Mouse (Mus musculus): ENCODE data around the gene Anapc2. TPM values are rescaled to one million over a fixed set of nuclear protein-coding genes. Genes with fewer than 3 reads are reported as not detected.
"Not testable (repeated sequence)": the region's sequence is repeated elsewhere in the genome, so short reads cannot be mapped to it uniquely, and the experiment has no call there.

Gene Anapc2
- total RNA-seq, 2 experiments from 2014 or later, result 9.2 to 12.9 TPM

DNA sequence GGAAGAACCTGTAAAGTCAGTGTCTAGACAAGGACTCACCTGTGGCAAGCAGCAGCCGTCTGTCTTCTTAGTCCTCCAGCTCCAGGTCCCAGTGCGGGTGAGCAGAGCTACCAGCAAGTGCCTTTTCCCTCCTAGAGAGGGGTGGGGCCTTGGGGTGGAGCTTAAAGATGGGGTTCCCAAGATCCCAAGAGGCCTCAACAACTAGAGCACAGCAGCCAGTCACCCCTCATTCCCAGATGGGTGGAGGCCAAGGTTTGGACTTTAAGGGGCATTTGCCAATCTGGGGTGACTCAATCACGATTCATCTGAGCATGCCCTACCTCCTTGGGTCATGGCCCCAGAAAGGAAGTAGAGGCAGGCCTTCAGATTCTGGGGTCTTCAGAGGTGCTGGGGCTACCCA is 32.5 kb upstream of the Anapc2 start:
- ATAC-seq (replicated peaks; ENCODE audit: low FRiP score, poor library complexity, severe bottlenecking), result no peak

DNA sequence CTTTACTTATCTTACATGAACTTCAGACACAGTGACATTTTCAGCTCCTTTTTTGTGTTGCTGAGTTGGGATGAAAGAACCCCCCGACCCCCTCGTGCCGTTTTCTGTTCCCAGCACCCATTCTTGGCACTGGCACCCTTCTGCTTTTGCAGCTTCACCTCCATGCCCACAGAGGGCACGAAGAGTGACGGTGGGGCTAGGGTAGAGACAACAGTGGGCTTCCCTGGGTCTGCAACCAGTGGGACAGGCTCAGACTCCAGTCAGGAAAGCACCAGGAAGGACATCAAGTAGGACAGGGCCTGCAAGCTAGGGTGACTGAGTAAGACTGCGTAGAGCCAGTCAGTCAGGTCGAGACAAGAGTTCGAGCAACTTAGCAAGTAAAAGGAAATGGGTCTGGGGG is 32.0 kb upstream of the Anapc2 start:
- ATAC-seq (replicated peaks; ENCODE audit: low FRiP score, poor library complexity, severe bottlenecking), result no peak

DNA sequence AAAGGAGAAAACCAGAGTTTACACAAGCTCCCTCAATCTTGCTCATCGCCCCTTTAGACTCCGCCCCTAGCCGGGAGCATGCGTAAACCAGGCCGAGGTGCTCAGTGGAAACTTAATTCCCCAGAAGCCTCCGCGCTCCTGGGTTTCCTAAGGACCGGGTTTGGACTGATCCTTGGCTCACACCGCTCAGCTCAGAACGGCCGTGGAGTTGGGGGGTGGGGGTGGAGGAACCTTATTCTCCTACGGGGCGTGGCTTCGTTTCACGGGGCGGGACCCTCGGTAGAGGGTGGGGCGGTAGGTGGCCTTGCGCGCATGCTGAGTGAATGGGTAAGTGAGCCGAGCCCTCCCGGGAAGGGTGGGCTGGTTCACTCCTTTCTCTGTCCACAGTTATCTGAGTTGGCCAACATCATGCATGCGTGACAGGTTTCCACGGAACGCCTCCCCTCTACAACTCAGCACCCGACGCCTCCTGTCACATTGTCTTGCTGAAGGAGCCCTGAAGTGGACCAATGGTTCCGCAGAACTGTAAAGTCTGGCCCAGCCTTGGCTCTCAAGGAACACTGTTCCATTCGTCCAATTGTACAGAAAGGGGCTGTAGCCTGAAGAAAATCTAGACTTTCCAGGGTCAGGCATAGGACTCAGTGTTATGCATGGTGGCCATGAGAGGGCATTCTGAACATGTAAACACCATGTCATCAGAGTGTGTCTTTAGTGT is 31.4 kb upstream of the Anapc2 start:
- ATAC-seq (replicated peaks; ENCODE audit: low FRiP score, poor library complexity, severe bottlenecking), result no peak

DNA sequence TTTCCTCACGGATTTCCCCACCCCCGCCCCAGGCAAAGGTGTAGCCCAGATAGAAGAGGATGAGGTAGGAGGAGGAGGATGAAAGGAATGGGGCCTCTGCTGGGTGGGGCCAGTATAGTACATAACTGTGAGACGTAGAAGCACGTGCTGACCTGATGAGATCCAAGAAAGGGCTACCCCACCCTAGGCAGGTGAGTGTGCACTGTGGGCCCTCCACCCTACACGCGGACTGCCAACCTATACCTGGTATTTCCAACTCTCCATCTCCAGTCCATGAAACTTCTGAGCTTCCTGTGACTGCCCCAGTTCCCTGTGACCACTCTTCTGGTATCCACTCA is 30.9 kb upstream of the Anapc2 start:
- no peak for ATAC-seq (replicated peaks; ENCODE audit: low FRiP score, poor library complexity, severe bottlenecking)

DNA sequence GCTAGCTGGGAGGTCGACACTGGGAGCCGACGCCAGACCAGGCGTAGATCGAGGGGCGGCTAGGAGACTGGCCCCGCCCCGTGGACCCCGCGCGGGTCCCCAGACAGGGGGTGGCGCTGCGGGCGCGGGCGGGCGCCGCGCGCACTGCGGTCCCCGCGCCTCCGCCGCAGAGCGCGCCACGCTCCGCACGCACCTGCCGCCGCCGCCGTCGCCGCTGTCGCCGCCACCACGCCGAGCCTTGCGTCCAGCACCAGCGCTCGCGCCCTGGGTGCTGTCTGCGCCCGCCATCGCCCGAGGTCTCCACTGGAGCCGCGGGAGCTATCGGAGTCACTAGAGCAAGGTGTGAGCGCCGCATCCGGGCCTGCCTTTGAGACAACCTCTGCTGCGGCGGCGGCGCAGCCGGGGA is 30.2 kb upstream of the Anapc2 start, which contains the start of the genes Rnf208 and Cysrt1:
Rnf208 (plus strand) TSS at position 155 of the 406 bp plus-strand sequence.
Cysrt1 (minus strand) TSS at position 352 of the 406 bp plus-strand sequence.
- ATAC-seq (replicated peaks; ENCODE audit: low FRiP score, poor library complexity, severe bottlenecking), result no peak

DNA sequence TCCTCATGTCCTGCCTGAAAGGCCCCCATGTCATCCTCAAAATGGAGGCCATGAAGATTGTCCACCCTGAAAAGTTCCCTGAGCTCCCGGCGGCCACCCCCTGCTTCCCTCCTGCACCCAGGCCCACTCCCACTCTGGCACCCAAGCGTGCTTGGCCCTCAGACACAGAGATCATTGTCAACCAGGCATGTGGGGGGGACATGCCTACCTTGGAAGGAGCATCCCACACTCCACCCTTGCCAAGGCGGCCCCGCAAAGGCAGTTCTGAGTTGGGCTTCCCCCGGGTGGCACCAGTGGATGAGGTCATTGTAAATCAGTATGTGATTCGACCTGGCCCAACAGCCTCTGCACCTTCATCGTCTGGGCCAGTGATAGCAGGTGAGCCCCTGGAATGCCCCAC is 28.9 kb upstream of the Anapc2 start:
- ATAC-seq (replicated peaks; ENCODE audit: low FRiP score, poor library complexity, severe bottlenecking), result no peak

DNA sequence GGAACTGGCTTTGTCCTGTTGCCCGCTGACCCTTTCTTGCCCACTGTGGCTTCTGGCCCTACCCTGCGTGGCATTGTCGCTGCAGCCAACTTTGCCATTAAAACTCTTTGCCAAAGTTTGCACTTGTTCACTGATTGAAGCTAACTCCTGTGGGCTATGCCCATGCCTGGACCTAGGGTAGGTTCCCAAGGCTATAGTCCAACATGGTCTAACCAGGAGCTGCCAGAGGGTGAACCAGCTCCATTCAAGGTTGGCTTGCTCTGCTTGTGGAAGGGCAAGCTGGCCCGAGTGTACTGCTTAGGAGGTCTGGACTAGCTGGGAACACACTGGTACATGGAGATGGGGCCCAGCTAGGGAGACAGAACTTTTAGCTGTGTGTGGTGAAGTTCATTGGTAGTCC is 28.1 kb upstream of the Anapc2 start:
- ATAC-seq (replicated peaks; ENCODE audit: low FRiP score, poor library complexity, severe bottlenecking), result no peak

DNA sequence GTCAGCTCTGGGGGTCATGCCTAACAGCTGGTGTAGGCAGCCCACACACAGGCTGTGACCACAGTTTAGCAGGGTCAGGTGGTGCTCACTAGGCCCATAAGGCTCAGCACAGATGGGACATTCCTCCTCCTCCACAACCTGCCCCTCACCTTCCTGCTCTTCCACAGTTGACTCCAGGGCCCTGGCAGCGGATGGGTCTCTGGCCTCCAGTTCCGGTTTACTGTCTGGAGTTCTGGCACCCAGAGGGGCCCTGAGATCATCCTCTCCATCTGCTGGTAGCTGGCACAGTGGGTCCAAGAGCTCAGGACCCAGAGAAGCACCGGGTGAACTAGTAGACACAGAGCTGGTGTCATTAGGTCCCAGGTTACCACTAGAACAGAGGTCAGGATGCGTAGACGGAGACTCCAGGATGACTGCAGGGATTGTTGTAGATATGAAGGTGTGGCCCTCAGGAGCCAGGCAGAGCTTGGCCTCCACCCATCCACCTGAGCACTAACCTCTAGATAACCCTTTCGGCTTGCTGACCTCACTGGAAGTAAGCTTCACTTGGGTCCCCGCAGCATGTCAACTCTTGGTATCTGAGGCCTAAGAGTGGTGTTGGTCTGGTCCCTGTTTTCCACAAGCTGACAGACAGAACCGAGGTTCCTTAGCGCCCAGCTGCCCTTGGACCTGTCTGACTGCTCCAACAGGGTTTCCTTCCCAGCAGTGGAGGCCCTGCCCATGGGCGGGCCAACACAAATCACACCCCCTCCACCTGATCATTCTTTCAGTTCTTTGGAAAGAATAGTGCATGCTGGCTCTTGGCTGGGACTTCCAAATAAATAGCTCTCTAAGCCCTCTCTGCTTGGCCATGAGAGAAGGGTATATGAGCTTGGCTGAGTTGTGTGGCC is 25.9 kb upstream of the Anapc2 start, which contains the start of gene AL732309.1:
AL732309.1 (minus strand) TSS at position 681 of the 890 bp plus-strand sequence.
- no peak for ATAC-seq (replicated peaks; ENCODE audit: low FRiP score, poor library complexity, severe bottlenecking)

DNA sequence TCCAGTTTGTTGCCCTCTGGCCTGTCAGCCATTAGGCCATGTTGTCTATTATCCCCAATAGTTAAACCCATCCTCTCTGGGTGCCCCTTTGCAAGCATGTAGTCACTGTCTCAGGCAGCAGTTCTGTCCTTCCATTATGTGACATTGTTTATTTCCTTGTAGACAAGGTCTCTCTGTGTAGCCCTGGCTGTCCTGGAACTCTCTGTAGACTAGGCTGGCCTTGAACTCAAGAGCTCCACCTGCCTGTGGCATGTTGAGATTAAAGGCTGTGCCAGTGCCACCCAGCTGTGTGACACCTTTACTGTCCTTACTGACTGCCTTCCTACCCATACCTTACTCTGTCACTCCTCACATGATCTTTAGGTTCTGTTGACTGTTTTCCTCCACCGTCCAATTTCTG is 19.9 kb upstream of the Anapc2 start:
- no peak for ATAC-seq (replicated peaks; ENCODE audit: low FRiP score, poor library complexity, severe bottlenecking)

DNA sequence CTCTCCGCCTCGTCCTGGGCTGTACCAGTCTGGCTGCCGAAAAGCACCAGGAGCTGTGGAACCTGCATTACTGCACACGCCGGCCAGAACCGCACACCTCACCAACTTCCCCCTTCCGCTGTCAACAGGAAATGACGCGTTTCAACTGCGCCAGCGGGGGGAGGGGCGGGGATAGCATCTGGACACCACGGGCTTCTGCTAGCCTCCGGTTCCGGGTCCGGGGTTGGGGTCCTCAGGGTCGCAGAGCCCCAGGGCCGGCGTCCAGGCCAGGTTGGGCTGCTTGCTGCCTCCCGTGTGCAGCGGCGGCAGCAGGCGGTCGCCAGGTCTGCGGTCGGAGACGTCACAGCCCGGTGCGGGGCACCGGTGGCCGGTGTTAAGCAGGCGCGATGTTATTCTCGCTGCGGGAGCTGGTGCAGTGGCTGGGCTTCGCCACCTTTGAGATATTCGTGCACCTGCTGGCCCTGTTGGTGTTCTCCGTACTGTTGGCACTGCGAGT is 16.9 kb upstream of the Anapc2 start, which contains the start of gene Tmem203:
Tmem203 (plus strand) TSS at position 156 of the 496 bp plus-strand sequence.
- peak; percentile 91 for ATAC-seq (replicated peaks; ENCODE audit: low FRiP score, poor library complexity, severe bottlenecking)

DNA sequence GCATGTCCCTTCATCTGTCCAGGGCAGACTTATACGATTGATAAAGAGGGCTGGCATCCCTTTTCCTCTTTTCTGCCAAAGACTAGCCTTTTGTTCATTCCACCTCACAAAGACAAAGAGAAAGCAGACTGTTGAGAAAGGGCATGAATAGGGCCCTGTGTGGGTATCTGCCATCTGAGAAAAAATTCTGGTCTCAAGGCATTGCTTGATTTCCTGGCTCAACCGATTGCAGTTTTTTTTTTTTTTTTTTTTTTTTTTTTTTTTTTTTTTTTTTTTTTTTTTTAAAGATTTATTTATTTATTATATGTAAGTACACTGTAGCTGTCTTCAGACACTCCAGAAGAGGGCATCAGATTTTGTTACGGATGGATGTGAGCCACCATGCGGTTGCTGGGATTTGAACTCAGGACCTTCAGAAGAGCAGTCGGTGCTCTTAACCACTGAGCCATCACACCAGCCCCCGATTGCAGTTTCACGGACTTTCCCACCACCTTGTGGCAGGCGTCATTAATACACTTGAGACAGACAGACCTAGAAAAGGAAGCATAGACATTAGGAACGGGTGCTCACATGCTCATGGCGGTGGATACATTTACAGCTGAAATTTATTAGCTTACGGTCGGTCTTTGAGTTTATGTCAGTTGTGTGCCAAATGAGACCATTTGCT is 15.7 kb upstream of the Anapc2 start:
- not testable (repeated sequence) for ATAC-seq (replicated peaks; ENCODE audit: low FRiP score, poor library complexity, severe bottlenecking)

DNA sequence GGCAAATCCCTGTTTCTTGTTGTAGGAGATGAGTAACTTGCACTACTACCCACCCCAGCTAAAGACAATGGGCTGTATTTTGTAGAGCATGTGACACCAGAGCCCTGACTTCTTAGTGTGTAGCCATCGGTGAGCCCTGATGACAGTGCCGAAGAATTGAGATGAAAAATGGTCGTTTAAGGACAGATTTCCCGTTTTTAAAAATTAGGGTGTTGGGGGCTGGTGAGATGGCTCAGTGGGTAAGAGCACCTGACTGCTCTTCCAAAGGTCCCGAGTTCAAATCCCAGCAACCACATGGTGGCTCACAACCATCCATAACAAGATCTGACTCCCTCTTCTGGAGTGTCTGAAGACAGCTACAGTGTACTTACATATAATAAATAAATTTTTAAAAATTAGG is 15.0 kb upstream of the Anapc2 start:
- not testable (repeated sequence) for ATAC-seq (replicated peaks; ENCODE audit: low FRiP score, poor library complexity, severe bottlenecking)

DNA sequence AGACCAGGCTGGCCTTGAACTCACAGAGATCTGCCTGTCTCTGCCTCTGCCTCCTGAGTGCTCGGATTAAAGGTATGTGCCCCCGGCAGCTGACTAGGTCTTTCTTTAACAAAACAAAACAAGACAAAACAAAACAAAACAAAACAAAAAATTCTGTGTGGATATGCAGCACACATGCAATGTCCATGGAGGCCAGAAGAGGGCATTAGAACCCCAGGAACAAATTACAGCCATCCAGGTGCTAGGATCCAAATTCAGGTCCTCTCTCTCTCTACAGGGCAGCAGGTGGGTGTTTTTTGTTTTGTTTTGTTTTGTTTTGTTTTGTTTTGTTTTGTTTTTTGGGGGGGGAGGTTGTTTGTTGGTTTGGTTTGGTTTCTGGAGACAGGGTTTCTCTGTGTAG is 13.4 kb upstream of the Anapc2 start:
- no peak for ATAC-seq (replicated peaks; ENCODE audit: low FRiP score, poor library complexity, severe bottlenecking)

DNA sequence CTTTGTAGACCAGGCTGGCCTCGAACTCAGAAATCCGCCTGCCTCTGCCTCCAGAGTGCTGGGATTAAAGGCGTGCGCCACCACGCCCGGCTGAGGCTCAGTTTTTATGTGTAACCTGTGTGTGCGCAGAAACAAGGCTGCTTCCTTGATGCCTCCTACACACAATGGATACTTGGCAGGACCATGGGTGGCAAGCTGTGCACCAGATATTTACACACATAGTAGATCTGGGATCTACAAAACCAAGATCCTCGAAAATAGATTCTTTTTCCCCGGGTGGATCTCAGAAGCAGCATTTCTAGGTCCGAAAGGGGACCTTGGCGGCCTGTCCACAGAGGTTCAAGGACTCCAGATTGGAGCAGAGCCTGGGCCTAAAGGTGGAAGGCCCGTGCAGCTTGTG is 10.4 kb upstream of the Anapc2 start:
- ATAC-seq (replicated peaks; ENCODE audit: low FRiP score, poor library complexity, severe bottlenecking), result peak; percentile 12

DNA sequence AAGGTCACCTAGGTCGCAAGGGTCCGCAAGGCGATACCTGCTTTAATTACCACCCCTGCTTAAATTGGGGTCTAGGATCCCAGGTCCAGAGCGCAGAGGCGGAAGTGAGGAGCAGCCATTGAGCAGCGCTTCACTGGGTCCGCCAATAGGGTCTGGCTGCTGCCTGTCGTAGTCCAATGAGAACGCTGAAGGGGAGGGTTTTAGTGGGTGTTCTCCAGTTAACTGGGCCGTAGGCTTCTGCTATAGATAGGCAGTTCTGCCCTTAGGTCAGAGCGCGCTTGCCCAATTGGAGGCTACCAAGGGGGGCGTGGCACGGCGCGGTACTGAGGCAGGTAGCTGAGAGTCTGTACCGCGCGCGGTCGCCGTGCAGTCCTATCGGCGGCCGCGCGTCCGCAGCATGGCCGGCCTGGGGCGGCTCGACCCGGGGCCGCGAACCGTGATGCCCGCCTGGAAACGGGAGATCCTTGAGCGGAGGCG is 9.9 kb upstream of the Anapc2 start, which contains the start of gene Tprn:
Tprn (plus strand) TSS at position 328 of the 477 bp plus-strand sequence.
- peak; percentile 96 for ATAC-seq (replicated peaks; ENCODE audit: low FRiP score, poor library complexity, severe bottlenecking)

DNA sequence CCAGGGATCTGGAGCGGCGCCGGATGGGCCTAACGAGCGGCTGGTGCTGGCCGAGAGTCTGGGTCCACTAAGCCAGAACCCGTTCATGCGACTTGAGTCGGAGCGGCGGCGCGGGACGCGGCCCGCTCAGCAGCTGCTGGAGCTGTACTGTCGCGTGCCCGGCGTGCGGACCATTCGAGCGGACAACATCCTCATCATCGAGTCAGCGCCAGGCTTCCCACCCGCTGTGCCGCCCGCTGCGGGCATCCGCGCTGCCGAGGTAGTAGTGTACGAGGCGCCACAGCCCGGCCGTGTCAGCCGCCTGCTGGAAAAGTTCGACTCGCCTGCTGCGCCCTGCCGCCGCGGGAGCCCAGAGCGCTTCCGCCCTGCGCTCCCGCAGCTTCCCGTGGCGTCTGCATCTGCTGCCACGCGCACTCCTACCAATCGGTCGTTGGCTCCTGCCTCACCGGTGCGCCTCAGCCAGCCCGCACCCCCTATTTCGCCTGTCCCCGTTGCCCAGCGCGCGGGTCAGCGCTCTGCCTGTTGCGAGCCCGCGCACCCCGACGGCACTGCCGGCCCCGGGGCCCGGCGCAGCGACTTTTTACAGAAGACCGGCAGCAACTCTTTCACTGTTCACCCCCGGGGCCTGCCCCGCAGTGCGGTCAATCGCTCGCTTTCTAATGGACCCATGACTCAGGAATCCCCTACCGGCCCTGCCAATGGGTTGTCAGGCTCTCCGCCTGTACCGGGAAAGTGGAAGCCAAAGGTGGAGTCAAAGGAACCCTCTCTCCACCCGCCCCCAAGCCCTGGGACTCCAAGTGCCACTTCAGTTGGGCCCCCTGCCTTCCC is 9.3 kb upstream of the Anapc2 start:
- no peak; the same call in 1 of the 2 replicates for ATAC-seq (replicated peaks; ENCODE audit: low FRiP score, poor library complexity, severe bottlenecking)

DNA sequence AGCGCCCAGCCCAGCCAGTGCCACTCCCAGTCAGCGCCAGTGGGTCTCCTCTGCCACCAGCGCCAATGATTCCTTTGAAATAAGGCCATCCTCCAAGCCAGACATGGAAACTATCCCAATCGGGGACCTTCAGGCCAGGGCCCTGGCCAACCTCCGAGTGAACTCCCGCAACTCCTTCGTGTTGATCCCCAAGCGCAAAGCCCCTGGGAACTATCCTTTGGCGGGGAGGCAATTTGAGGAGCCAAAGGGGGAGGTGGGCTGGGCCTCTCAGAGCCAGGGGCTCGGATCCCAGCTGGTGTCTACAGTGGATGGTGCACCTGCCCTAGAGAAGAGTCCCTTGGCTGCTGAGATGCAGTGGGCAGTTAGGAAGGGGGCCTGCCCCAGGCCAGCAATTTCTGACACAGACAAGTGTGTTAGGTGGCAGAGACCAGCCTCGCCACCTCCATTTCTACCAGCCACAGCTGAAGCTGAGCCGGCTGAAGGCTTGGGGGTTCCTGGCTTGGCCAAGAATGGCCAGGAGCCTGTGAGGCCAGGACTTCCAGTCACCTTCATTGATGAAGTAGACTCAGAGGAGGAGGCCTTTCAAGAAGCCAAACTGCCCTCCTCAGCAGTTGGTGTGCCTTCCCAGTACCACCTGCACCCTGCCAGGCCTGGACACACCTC is 8.5 kb upstream of the Anapc2 start:
- no peak for ATAC-seq (replicated peaks; ENCODE audit: low FRiP score, poor library complexity, severe bottlenecking)

DNA sequence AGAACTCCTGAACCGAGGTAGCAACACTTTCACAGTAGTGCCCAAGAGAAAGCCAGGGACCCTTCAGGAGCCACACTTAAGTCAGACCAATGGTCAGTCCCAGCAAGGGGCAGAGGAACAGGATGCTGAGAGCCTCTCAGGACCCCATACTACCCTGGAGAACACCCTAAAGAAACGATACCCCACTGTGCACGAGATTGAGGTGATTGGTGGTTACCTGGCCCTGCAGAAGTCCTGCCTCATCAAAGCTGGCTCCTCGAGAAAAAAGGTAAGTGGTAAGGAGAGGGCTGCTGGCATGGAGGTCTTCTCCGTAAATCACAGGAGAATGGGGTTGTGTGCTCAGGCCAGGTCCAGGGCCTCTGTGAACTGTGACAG is 8.0 kb upstream of the Anapc2 start:
- no peak for ATAC-seq (replicated peaks; ENCODE audit: low FRiP score, poor library complexity, severe bottlenecking)

DNA sequence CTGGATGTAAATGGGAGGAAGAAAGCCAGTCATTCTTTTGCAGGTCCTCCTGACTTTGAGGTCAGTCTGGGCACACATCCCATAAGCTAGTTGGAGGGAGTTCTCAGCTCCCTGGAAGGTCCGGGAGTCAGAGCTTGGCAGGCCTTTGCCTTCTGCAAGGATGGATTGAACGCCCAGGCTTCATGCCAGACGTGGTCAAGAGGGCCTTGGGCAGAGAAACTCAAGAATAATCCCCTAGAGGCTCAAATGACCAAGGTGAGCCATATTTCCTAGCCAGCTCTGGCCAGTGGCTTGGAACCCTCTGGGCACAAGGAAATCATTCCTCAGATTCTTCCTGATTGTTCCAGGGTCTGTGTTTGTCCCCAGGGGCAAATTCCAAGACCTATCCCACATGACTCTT is 7.4 kb upstream of the Anapc2 start:
- ATAC-seq (replicated peaks; ENCODE audit: low FRiP score, poor library complexity, severe bottlenecking), result no peak

Measured in erythroblast, adult 5-6 weeks (primary cell).